Mouse (Mus musculus) MEL (cell line): ENCODE data around the gene Bcl2l1.

ENCODE experiments used
- CHD2 ChIP-seq: IDR thresholded peaks from 2 replicates; pipeline ENCODE4 v1.6.1; 2011; ENCODE audit warnings: low read length, improper control_type of control experiment
- GATA1 ChIP-seq: IDR thresholded peaks from 2 replicates; pipeline ENCODE4 v1.6.1; 2011; ENCODE audit warnings: low read depth, low read length, improper control_type of control experiment
- MAX ChIP-seq: IDR thresholded peaks from 2 replicates; pipeline ENCODE4 v1.6.1; 2011; ENCODE audit warnings: low read length, improper control_type of control experiment
- POLR2A ChIP-seq, 2 experiments: IDR thresholded peaks; 2 replicates each; pipeline ENCODE4 v1.6.1; 2011 to 2012; ENCODE audit warnings: low read length in 2 of 2, mild to moderate bottlenecking in 2 of 2, control low read depth in 1 of 2, improper control_type of control experiment in 1 of 2, low read depth in 1 of 2, moderate library complexity in 1 of 2; ENCODE audit not compliant: control insufficient read depth in 1 of 2, insufficient read depth in 1 of 2, poor library complexity in 1 of 2
- POLR2AphosphoS5 ChIP-seq: IDR thresholded peaks from 2 replicates; pipeline ENCODE4 v1.6.1; 2012; ENCODE audit warnings: low read depth, borderline replicate concordance, mild to moderate bottlenecking, inconsistent platforms, low read length, moderate library complexity, mixed read lengths
- RAD21 ChIP-seq: IDR thresholded peaks from 2 replicates; pipeline ENCODE4 v1.6.1; 2011; ENCODE audit warnings: mild to moderate bottlenecking, low read depth, low read length, improper control_type of control experiment
- SMC3 ChIP-seq: IDR thresholded peaks from 2 replicates; pipeline ENCODE4 v1.6.1; 2011; ENCODE audit warnings: low read depth, low read length, improper control_type of control experiment
- TBP ChIP-seq: IDR thresholded peaks from 2 replicates; pipeline ENCODE4 v1.8.0; 2011; ENCODE audit warnings: low read depth, low read length, improper control_type of control experiment

GRCm38 (mm10) chr2:152736748-152737147, 94.8 kb downstream of the Bcl2l1 start:
- TF ChIP-seq SMC3 (no peak), MAX (peak; percentile 75), POLR2A (IDR thresholded peaks at IDR 0.05; ENCODE audit: control insufficient read depth in 1 of 2, insufficient read depth in 1 of 2, low read depth in 1 of 2, low read length in 2 of 2, poor library complexity in 1 of 2) (no peak), RAD21 (no peak), CHD2 (no peak), POLR2AphosphoS5 (no peak), TBP (no peak), GATA1 (peak; percentile 32)
